Mouse (Mus musculus) spleen, adult 2 months (tissue): ENCODE results near the gene Gfap.

Experiments used
- CTCF ChIP-seq: fragments of 200-500 bp; IDR thresholded peaks from 2 replicates; pipeline ENCODE4 v1.5.1; 2011; ENCODE audit warnings: mild to moderate bottlenecking, inconsistent platforms; ENCODE audit not compliant: insufficient read depth, insufficient read length, insufficient replicate concordance; ENCODE audit errors: extremely low read depth
- POLR2A ChIP-seq: fragments of 200-500 bp; IDR thresholded peaks from 2 replicates; pipeline ENCODE4 v1.6.1; 2011; ENCODE audit warnings: low read depth, low read length, inconsistent platforms

DNA sequence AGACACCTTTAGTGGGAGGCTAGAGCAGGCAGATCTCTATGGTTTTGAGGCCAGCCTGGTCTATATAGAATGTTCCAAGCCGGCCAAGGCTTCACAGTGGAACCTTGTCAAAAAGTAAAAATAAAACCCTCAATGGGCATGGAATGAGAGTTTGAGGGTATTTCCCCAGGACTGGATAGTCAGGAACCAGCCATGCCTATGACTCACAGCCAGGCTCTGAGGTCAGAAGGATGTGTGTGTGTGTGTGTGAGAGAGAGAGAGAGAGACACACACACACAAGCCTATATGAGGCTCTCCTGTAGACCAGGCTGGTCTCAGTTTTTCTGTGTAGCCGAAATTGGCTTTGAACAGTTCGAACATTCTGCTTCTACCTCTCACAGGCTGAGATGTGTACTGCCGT lies 6.0 kb downstream of the Gfap start:
- TF ChIP-seq CTCF (no peak), POLR2A (no peak)
